Mouse (Mus musculus) ES-E14 (cell line): Measurements from ENCODE around the gene Bcas3.

Experiments used
- CHD2 ChIP-seq: IDR thresholded peaks from 2 replicates; pipeline ENCODE4 v1.6.1; 2014; ENCODE audit warnings: mild to moderate bottlenecking, low read depth, low read length, inconsistent platforms
- HCFC1 ChIP-seq: IDR thresholded peaks from 2 replicates; pipeline ENCODE4 v1.6.1; 2012; ENCODE audit warnings: low read length, inconsistent platforms, borderline replicate concordance; ENCODE audit not compliant: insufficient read depth
- MAFK ChIP-seq: IDR thresholded peaks from 2 replicates; pipeline ENCODE4 v1.6.1; 2014; ENCODE audit warnings: mild to moderate bottlenecking, low read depth, low read length, inconsistent platforms; ENCODE audit not compliant: insufficient read depth
- ZC3H11A ChIP-seq: IDR thresholded peaks from 2 replicates; pipeline ENCODE4 v1.6.1; 2012; ENCODE audit warnings: low read depth, mild to moderate bottlenecking, inconsistent platforms, low read length, borderline replicate concordance
- ZNF384 ChIP-seq: IDR thresholded peaks from 2 replicates; pipeline ENCODE4 v1.6.1; 2012; ENCODE audit warnings: low read depth, low read length, inconsistent platforms

- TF ChIP-seq HCFC1 (no peak), ZC3H11A (no peak), MAFK (no peak), CHD2 (no peak), ZNF384 (no peak)
These were observed 188.0 kb downstream of the Bcas3 start for GRCm38 (mm10) chr11:85540989-85541388.
